Mouse (Mus musculus): ENCODE data around the gene Ehbp1. TPM values are rescaled to one million over a fixed set of nuclear protein-coding genes. Genes with fewer than 3 reads are reported as not detected.

Gene Ehbp1
- polyA plus RNA-seq, 1 experiment from 2014 or later = 23.5 TPM

- no peak overlapping the region for H3K9ac ChIP-seq (replicated peaks; ENCODE audit: low read depth, low read length)
- 4% methylated on average over 8 of the region's 8 CpGs for WGBS
- no peak overlapping the region for H3K27ac ChIP-seq (ENCODE audit: low read length)
- no peaks in the 10 kb centered on the region; the same call in 1 of the 2 replicates for H3K9me3 ChIP-seq (ENCODE audit: control insufficient read depth, low read length)
- peak; percentile 95 for ATAC-seq
- H3K4me3 ChIP-seq (replicated peaks; ENCODE audit: low read length) = no peak overlapping the region
- no peaks in the 10 kb centered on the region for H3K36me3 ChIP-seq (ENCODE audit: control insufficient read depth, insufficient read depth)
- H3K4me1 ChIP-seq (replicated peaks; ENCODE audit: control insufficient read depth, insufficient read depth, low read length) = peaks cover 2% of the 10 kb centered on the region; the same call in 1 of the 2 replicates
- peak overlapping the region; percentile 9; the same call in 1 of the 2 replicates for H3K4me2 ChIP-seq (ENCODE audit: low read length)
- H3K27me3 ChIP-seq (replicated peaks; ENCODE audit: control insufficient read depth, insufficient read depth, low read length) = no peaks in the 10 kb centered on the region
These were observed 324.6 kb downstream of the Ehbp1 start for GRCm38 (mm10) chr11:22017444-22017843.

- no peak for ATAC-seq
- Histone ChIP-seq H3K27ac (ENCODE audit: low read length) (no peak overlapping the region), H3K27me3 (replicated peaks; ENCODE audit: control insufficient read depth, insufficient read depth, low read length) (no peaks in the 10 kb centered on the region), H3K36me3 (ENCODE audit: control insufficient read depth, insufficient read depth) (no peaks in the 10 kb centered on the region), H3K4me2 (ENCODE audit: low read length) (no peak overlapping the region), H3K9ac (replicated peaks; ENCODE audit: low read depth, low read length) (no peak overlapping the region), H3K9me3 (ENCODE audit: control insufficient read depth, low read length) (no peaks in the 10 kb centered on the region; the same call in 1 of the 2 replicates), H3K4me1 (replicated peaks; ENCODE audit: control insufficient read depth, insufficient read depth, low read length) (peaks cover 2% of the 10 kb centered on the region; the same call in 1 of the 2 replicates), H3K4me3 (replicated peaks; ENCODE audit: low read length) (no peak overlapping the region)
- 9% methylated on average over 3 of the region's 3 CpGs for WGBS
These were observed 325.8 kb downstream of the Ehbp1 start for GRCm38 (mm10) chr11:22016341-22016740.

GRCm38 (mm10) chr11:22008817-22009216 is 333.3 kb downstream of the Ehbp1 start:
- H3K4me3 ChIP-seq (replicated peaks; ENCODE audit: low read length) = no peak overlapping the region; the same call in 1 of the 2 replicates
- H3K4me2 ChIP-seq (ENCODE audit: low read length) = peak overlapping the region; percentile 40

GRCm38 (mm10) chr11:22008129-22008596 is 333.9 kb downstream of the Ehbp1 start:
- Histone ChIP-seq H3K36me3 (ENCODE audit: control insufficient read depth, insufficient read depth) (no peaks in the 10 kb centered on the region), H3K9ac (replicated peaks; ENCODE audit: low read depth, low read length) (peak overlapping the region; percentile 47), H3K9me3 (ENCODE audit: control insufficient read depth, low read length) (no peaks in the 10 kb centered on the region), H3K4me2 (ENCODE audit: low read length) (peak overlapping the region; percentile 40), H3K4me3 (replicated peaks; ENCODE audit: low read length) (peak overlapping the region; percentile 12), H3K27me3 (replicated peaks; ENCODE audit: control insufficient read depth, insufficient read depth, low read length) (peaks cover 19% of the 10 kb centered on the region), H3K4me1 (replicated peaks; ENCODE audit: control insufficient read depth, insufficient read depth, low read length) (peaks cover 22% of the 10 kb centered on the region), H3K27ac (ENCODE audit: low read length) (peak overlapping the region; percentile 88)
- peak; percentile 58 for ATAC-seq
- WGBS = 5% methylated on average over 10 of the region's 10 CpGs

More at GRCm38 (mm10) chr11:22008817-22009216, 333.3 kb downstream of the Ehbp1 start:
- H3K36me3 ChIP-seq (ENCODE audit: control insufficient read depth, insufficient read depth) = no peaks in the 10 kb centered on the region
- ATAC-seq = no peak
- peaks cover 19% of the 10 kb centered on the region for H3K27me3 ChIP-seq (replicated peaks; ENCODE audit: control insufficient read depth, insufficient read depth, low read length)
- H3K4me1 ChIP-seq (replicated peaks; ENCODE audit: control insufficient read depth, insufficient read depth, low read length) = peaks cover 18% of the 10 kb centered on the region
- no peak overlapping the region for H3K9ac ChIP-seq (replicated peaks; ENCODE audit: low read depth, low read length)
- H3K9me3 ChIP-seq (ENCODE audit: control insufficient read depth, low read length) = no peaks in the 10 kb centered on the region
- H3K27ac ChIP-seq (ENCODE audit: low read length) = peak overlapping the region; percentile 88
- WGBS = 14% methylated on average over 2 of the region's 2 CpGs

- peak overlapping the region; percentile 47 for H3K9ac ChIP-seq (replicated peaks; ENCODE audit: low read depth, low read length)
- ATAC-seq = peak; percentile 27
- peaks cover 23% of the 10 kb centered on the region for H3K4me1 ChIP-seq (replicated peaks; ENCODE audit: control insufficient read depth, insufficient read depth, low read length)
These were observed 334.3 kb downstream of the Ehbp1 start for GRCm38 (mm10) chr11:22007781-22008110.

GRCm38 (mm10) chr11:22007088-22007780 is 334.9 kb downstream of the Ehbp1 start:
- H3K27me3 ChIP-seq (replicated peaks; ENCODE audit: control insufficient read depth, insufficient read depth, low read length) = peaks cover 19% of the 10 kb centered on the region
- H3K9me3 ChIP-seq (ENCODE audit: control insufficient read depth, low read length) = no peaks in the 10 kb centered on the region
- H3K27ac ChIP-seq (ENCODE audit: low read length) = peak overlapping the region; percentile 88
- peak overlapping the region; percentile 12 for H3K4me3 ChIP-seq (replicated peaks; ENCODE audit: low read length)
- ATAC-seq = peak; percentile 43
- 7% methylated on average over 20 of the region's 20 CpGs for WGBS
- peak overlapping the region; percentile 47 for H3K9ac ChIP-seq (replicated peaks; ENCODE audit: low read depth, low read length)
- no peaks in the 10 kb centered on the region for H3K36me3 ChIP-seq (ENCODE audit: control insufficient read depth, insufficient read depth)
- H3K4me1 ChIP-seq (replicated peaks; ENCODE audit: control insufficient read depth, insufficient read depth, low read length) = peaks cover 25% of the 10 kb centered on the region
- H3K4me2 ChIP-seq (ENCODE audit: low read length) = peak overlapping the region; percentile 40

More at GRCm38 (mm10) chr11:22007781-22008110, 334.3 kb downstream of the Ehbp1 start:
- 3% methylated on average over 6 of the region's 6 CpGs for WGBS
- Histone ChIP-seq H3K27ac (ENCODE audit: low read length) (peak overlapping the region; percentile 88), H3K9me3 (ENCODE audit: control insufficient read depth, low read length) (no peaks in the 10 kb centered on the region), H3K4me2 (ENCODE audit: low read length) (peak overlapping the region; percentile 40), H3K4me3 (replicated peaks; ENCODE audit: low read length) (peak overlapping the region; percentile 12), H3K36me3 (ENCODE audit: control insufficient read depth, insufficient read depth) (no peaks in the 10 kb centered on the region), H3K27me3 (replicated peaks; ENCODE audit: control insufficient read depth, insufficient read depth, low read length) (peaks cover 19% of the 10 kb centered on the region)

GRCm38 (mm10) chr11:22006471-22007087 is 335.5 kb downstream of the Ehbp1 start:
- H3K27me3 ChIP-seq (replicated peaks; ENCODE audit: control insufficient read depth, insufficient read depth, low read length) = peaks cover 19% of the 10 kb centered on the region
- H3K4me1 ChIP-seq (replicated peaks; ENCODE audit: control insufficient read depth, insufficient read depth, low read length) = peaks cover 31% of the 10 kb centered on the region
- WGBS = 16% methylated on average over 12 of the region's 12 CpGs
- H3K4me2 ChIP-seq (ENCODE audit: low read length) = peak overlapping the region; percentile 40
- peak overlapping the region; percentile 88 for H3K27ac ChIP-seq (ENCODE audit: low read length)
- peak overlapping the region; percentile 12 for H3K4me3 ChIP-seq (replicated peaks; ENCODE audit: low read length)
- no peaks in the 10 kb centered on the region for H3K36me3 ChIP-seq (ENCODE audit: control insufficient read depth, insufficient read depth)
- no peaks in the 10 kb centered on the region for H3K9me3 ChIP-seq (ENCODE audit: control insufficient read depth, low read length)
- peak overlapping the region; percentile 47 for H3K9ac ChIP-seq (replicated peaks; ENCODE audit: low read depth, low read length)
- no peak for ATAC-seq

GRCm38 (mm10) chr11:22005281-22005870 is 336.7 kb downstream of the Ehbp1 start:
- Histone ChIP-seq H3K9me3 (ENCODE audit: control insufficient read depth, low read length) (no peaks in the 10 kb centered on the region), H3K27ac (ENCODE audit: low read length) (0 out of 2 replicates have a peak overlapping the region, but pooled peaks have one; percentile 37), H3K4me2 (ENCODE audit: low read length) (peak overlapping the region; percentile 2), H3K4me1 (replicated peaks; ENCODE audit: control insufficient read depth, insufficient read depth, low read length) (peaks cover 41% of the 10 kb centered on the region), H3K36me3 (ENCODE audit: control insufficient read depth, insufficient read depth) (no peaks in the 10 kb centered on the region), H3K4me3 (replicated peaks; ENCODE audit: low read length) (0 out of 2 replicates have a peak overlapping the region, but pooled peaks have one; percentile 0), H3K9ac (replicated peaks; ENCODE audit: low read depth, low read length) (no peak overlapping the region), H3K27me3 (replicated peaks; ENCODE audit: control insufficient read depth, insufficient read depth, low read length) (peaks cover 22% of the 10 kb centered on the region)
- ATAC-seq = no peak
- 12% methylated on average over 9 of the region's 9 CpGs for WGBS

- Histone ChIP-seq H3K4me3 (replicated peaks; ENCODE audit: low read length) (peak overlapping the region; percentile 19), H3K27me3 (replicated peaks; ENCODE audit: control insufficient read depth, insufficient read depth, low read length) (peaks cover 23% of the 10 kb centered on the region), H3K4me1 (replicated peaks; ENCODE audit: control insufficient read depth, insufficient read depth, low read length) (peaks cover 42% of the 10 kb centered on the region), H3K4me2 (ENCODE audit: low read length) (peak overlapping the region; percentile 68), H3K27ac (ENCODE audit: low read length) (peak overlapping the region; percentile 88), H3K36me3 (ENCODE audit: control insufficient read depth, insufficient read depth) (no peaks in the 10 kb centered on the region), H3K9me3 (ENCODE audit: control insufficient read depth, low read length) (no peaks in the 10 kb centered on the region), H3K9ac (replicated peaks; ENCODE audit: low read depth, low read length) (peak overlapping the region; percentile 59)
- 1% methylated on average over 18 of the region's 18 CpGs for WGBS
- ATAC-seq = peak; percentile 34
These were observed 337.7 kb downstream of the Ehbp1 start for GRCm38 (mm10) chr11:22004331-22004841.

All from forebrain, embryonic 16.5 days (tissue).